Mouse (Mus musculus): ENCODE measurements around the gene Calcr. TPM values are rescaled to one million over a fixed set of nuclear protein-coding genes. Genes with fewer than 3 reads are reported as not detected.
"Not testable (repeated sequence)": the region's sequence is repeated elsewhere in the genome, so short reads cannot be mapped to it uniquely, and the experiment has no call there.

Gene Calcr
- total RNA-seq (2021): not detected
- long read RNA-seq, experiment 1: 0 reads
- long read RNA-seq, experiment 2: 0 reads

DNA sequence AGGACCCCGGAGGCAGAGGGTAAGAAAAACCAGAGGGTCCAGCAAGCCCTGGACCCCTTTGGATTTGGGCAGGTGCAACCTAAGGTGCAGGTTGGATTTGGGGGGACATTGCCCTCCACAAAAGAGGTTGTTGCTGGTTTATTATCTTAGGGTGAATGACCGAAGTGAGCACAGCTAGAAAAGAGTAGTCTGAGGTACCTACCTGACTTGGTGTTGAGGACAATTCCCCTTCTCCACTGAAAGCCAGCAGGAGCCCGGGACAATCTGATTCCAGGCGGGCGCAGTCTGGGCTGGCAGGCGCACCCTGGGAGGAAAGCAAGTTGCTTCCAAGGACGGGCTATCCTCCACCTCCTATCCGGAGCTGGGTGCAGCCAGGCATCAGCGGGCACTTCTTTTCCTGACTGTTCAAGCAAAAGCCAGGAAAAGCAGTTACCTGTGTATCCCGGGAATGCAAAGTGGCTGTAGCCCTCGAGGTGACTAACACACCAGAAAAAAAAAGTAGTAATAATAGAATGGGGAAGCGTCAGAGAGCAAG, at the start of gene Calcr:
Gene Calcr (minus strand): TSS at position 485 of the 535 bp plus-strand sequence.
- DNase-seq: no peak
- intact Hi-C loops (cut with DNase I): no loop called here

DNA sequence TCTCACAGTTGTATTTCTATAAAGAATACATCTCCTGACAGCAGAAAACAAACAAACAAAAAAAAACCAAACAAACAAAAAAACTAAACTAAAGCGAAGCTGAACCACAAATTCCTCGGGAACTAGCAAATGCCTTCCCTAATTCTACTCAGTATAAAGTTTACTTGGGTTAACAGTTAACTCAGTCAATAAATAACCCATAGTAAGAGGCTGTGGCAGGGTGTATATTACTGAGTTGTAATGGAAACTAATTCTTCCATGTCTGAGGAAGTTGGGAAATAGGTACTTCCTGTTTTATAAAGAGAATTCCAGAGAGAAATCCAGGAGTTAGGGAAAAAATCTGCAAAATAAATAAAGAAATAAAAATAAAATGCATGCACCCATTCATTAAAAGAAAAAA, 3.0 kb upstream of the Calcr start:
- DNase-seq: no peak
- intact Hi-C loops (cut with DNase I): no loop called here

DNA sequence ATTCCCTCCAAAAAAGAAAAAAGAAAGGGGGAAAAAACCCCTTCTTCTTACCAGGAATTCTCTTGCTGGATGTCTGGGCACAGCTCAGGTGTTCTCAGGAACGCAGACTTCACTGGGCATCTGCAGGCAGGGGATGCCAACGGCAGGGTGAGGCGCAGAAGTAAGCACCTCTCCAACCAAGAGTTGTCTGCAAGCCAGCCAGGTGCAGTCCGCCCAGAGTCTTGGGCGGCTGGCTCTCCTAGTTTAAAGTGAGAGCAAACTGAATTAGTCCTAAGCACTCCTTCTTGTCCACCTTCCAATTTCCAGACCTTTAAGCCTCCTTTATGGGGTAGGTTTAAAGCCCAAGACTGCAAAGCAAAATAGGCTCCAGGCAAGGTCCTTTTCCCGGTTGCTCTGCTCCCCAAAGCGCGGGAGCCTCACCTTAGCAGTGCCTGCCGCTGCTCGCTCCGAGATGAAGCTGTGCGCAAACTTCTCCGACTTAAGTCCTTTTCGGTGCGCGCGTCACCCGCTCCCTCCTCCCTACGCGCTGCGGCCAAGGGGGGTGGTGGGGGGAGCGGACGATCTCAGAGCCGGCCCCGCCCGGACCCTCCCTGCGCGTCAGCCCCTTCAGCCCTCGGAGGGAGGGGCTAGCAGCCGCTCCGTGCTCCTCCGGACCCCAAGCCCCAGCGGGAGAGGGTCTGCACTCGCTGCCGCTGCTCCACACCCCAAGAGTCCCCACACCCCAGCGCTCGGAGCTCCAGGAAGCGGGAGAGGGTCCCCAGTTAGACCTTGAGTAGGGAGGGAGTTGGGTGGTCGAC, 1.1 kb downstream of the Calcr start:
- DNase-seq: no peak
- intact Hi-C loops (cut with DNase I): no loop called here

GRCm38 (mm10) chr6:3751576-3751975, 12.9 kb downstream of the Calcr start:
- intact Hi-C loops (cut with DNase I): no loop called here

GRCm38 (mm10) chr6:3749624-3750023, 14.9 kb downstream of the Calcr start:
- intact Hi-C loops (cut with DNase I): loop anchor here (10.0 kb wide), 1 partner anchor 125 kb away; no protein-coding TSS in a partner anchor
- no peak for DNase-seq

More at GRCm38 (mm10) chr6:3751576-3751975, 12.9 kb downstream of the Calcr start:
- DNase-seq: no peak

DNA sequence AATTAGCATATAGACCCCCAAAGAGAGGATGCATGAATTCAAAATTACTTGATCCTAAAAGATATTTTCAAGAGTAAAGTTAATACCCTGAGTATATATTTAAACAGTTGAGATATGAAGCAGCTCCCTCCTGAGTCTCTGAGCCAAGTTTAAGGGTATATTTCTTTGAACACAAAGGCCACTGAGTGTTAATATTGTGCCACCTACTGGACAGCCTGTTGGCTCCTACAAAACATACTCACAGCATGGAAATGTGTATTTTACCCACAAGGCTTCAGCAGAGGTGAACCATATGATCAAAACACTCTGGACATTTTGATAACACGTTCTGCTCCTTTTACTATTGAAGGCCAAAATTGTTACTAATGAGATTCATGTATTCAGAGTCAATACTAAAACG, 19.0 kb downstream of the Calcr start:
- intact Hi-C loops (cut with DNase I): loop anchor here (2.0 to 10.0 kb wide), 2 partner anchors 121 to 237 kb away; no protein-coding TSS in a partner anchor

DNA sequence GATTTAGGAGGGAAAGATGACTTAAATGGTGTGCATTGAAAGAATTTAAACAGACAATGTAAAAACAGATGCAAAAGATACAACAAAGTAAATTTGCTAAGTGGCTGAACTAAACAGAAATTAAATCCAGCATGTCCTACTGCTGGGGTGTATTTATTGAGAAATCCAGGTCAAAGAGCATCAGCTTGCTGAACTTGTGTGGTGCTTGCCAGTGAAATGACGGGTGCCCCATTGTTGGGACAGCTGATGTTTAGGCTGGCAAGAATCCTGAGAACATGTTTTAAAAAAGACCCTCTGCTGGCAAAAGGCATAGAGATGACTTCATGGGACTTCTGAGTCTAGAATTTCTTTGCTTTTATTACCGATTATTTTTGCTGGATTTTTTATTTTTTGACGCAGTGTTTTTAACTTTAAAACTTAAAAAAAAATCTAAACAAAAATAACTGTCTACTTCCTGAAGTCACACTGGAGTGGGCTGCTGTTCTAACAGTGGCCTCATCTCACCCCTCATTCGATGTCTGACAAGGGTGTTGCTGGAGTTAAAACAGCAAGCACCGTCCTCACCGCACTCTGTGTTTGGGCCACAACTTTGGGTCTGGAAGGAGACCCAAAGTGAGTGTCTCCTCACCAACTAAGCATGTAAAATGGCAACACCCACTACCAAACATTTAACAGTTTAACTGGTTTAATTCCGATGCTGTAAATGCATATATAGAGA, 22.4 kb downstream of the Calcr start:
- DNase-seq: no peak
- intact Hi-C loops (cut with DNase I): loop anchor here (10.0 kb wide), 1 partner anchor 117 kb away; no protein-coding TSS in a partner anchor

More for the DNA sequence above, 19.0 kb downstream of the Calcr start:
- no peak for DNase-seq

DNA sequence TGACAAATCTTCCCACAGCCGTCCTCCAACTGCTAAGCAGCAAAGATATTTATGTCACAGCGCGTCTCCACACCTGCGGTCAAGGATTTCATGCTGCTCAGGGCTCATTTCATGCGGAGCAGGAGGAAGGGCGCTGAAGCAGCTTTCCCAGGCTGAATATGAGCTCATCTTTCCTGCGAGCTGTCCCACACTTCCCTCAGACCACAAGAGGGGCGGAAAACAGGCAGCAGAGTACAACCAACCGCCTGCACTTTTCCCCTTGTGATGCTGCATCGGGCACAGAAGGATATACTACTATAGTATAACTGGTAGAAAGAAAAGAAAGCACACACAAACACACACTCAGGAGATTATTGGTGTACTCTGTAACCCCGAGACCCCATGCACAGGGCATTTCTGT, 23.2 kb downstream of the Calcr start:
- DNase-seq: no peak
- intact Hi-C loops (cut with DNase I): loop anchor here (10.0 kb wide), 1 partner anchor 116 kb away; no protein-coding TSS in a partner anchor

GRCm38 (mm10) chr6:3730246-3730867, 34.2 kb downstream of the Calcr start:
- intact Hi-C loops (cut with DNase I): no loop called here
- no peak for DNase-seq

GRCm38 (mm10) chr6:3688087-3688642, 76.3 kb downstream of the Calcr start:
- intact Hi-C loops (cut with DNase I): no loop called here
- no peak for DNase-seq

- DNase-seq; intact Hi-C loops (cut with DNase I): not testable (repeated sequence)
Observed at GRCm38 (mm10) chr6:3678286-3678685, 86.2 kb downstream of the Calcr start.

DNA sequence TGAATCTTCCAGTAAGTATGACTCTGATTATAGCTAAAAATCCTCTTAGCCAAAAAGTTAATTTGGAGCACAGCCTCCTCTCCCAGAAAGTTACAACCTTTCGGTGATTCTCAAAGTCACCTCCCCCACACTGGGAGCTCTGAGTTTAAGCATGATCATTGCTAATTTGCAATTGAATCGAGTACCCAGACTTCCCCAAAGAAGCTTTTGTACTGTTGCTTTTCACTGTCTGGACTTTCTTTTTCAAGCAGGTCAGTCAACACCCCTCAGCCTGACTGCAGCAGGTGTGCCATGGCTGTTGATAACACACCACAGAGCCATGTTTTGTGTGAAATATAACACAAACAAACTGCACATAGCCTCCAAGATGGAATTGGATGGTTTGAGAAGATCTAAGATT, 86.7 kb downstream of the Calcr start:
- DNase-seq: no peak
- intact Hi-C loops (cut with DNase I): no loop called here

DNA sequence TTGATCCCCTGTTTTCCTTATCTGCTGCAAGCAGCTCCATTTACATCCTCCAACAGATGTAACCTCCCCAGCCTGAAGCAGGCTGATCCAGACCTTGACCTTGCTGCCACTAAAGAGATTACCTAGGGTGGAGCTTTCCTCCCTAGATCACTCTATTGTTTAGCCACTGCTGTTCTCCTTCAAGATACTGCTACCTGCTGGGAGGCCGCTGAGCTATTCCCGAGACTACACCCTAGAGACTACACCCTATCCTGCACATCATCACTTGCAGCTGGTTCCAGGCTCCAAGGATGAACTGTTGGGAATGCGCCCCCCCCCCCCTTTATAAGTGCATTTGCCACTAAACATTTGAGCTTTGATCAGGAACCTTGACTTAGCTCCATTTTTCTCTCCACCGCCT, 92.6 kb downstream of the Calcr start:
- DNase-seq; intact Hi-C loops (cut with DNase I): not testable (repeated sequence)

- intact Hi-C loops (cut with DNase I): no loop called here
- no peak for DNase-seq
Observed at GRCm38 (mm10) chr6:3664147-3664716, 100.3 kb downstream of the Calcr start.

DNA sequence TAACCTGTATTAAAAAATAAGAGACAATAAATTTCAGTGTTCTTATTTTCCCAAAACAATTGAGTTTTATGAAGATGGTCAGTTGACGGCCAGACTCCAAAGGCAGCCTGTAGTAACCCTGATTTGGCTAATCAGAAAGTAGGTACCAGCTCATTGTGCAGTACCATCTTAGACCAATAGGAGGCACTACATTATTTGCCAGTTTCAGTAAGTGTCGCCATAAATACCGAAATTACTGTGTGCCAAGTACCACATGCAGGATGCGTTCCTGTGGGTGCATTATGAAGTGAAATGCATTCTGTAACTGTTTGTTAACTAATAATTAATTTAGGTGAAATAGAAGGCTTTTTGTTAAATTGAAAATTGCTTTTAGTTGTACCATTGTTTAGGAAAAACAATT, 106.1 kb downstream of the Calcr start:
- intact Hi-C loops (cut with DNase I): no loop called here

More for the DNA sequence above, 106.1 kb downstream of the Calcr start:
- no peak for DNase-seq

Small RNA genes lying within 50 kb of the gene (microRNA-seq; reads per million reads assigned to microRNA genes)
- gene Mir489 (0 reads per million in 2 experiments), gene Mir653 (0 reads per million in 2 experiments)

Other genes starting within 250 kb of the Calcr start
- 1 to 10 TPM; 2.2 to 2.4 TPM for gene Tfpi2, start 224.2 kb upstream of the Calcr start, total RNA-seq (2021)
- not detected for gene Gngt1, start 229.1 kb upstream of the Calcr start, total RNA-seq (2021)
- 10 to 100 TPM; 78.8 to 88.5 TPM for gene Gng11, start 239.2 kb upstream of the Calcr start, total RNA-seq (2021)

Data from heart, postnatal 14 days (tissue).